Mouse (Mus musculus): ENCODE results near the gene Gtpbp4. TPM values are rescaled to one million over a fixed set of nuclear protein-coding genes. Genes with fewer than 3 reads are reported as not detected.

Gene Gtpbp4
- 43.5 and 50.0 TPM in 2 replicates for polyA plus RNA-seq (2015; fragmentation: Nextera tagmentation; extraction: Ambion mirVana)

DNA sequence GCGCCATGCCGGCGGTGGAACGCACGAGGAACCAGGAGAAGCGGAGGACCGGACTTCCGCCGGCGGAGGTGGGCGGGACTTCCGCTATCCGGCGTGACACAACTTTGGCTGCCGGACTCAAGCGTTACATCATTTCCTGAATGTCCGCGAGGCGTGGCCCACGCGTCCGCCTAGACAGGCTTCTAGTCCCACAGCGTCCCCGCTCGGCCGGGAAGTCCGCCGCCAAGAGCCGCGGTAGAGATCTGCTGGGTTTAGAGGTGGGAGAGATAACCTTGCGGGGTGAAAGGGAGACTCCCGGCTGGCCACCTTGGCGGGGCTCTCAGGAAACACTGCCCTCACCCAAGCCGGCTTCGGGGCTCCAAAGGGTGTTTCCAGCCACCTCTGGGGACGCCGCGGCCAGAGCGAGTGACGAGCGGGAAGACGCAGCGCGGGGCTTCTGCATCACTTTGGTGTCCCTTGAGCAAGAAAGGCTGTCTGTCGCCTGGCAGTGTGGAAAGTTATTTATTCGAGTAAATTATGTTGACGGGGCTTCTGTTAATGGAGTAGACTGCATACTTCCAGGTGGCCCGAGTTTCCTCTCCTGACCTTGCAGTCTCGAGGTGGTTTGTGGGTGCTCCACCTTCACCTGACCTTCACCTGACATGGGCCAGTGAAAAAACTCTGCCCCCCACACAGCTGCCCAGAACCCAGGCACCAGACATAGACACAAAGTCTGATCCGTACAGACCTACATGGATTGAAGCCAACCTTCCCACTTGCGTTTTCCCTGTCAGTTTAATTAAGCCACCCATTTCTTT is at the start of gene Gtpbp4:
Gene Gtpbp4 (minus strand): TSS at position 94 of the 797 bp plus-strand sequence.
- Histone ChIP-seq H3K9ac (ENCODE audit: low read length) (peak within 1 kb of the TSS; percentile 91), H3K4me2 (replicated peaks; ENCODE audit: low read depth) (peak within 1 kb of the TSS; percentile 83), H3K36me3 (ENCODE audit: control insufficient read depth, insufficient read depth, low read length) (no peaks in the 10 kb centered on the region), H3K4me1 (replicated peaks; ENCODE audit: control insufficient read depth, insufficient read depth) (0 out of 2 replicates have a peak, but pooled peaks cover 3% of the 10 kb centered on the region), H3K27me3 (ENCODE audit: control insufficient read depth, insufficient read depth, low read length) (no peaks in the 10 kb centered on the region), H3K4me3 (ENCODE audit: low read depth, low read length) (peak within 1 kb of the TSS; percentile 74), H3K27ac (replicated peaks) (peak within 1 kb of the TSS; percentile 84), H3K9me3 (ENCODE audit: control insufficient read depth, low read length) (no peaks in the 10 kb centered on the region)
- peak; percentile 87 for TF ChIP-seq CTCF (IDR thresholded peaks at IDR 0.05; ENCODE audit: low read depth)
- TF ChIP-seq EP300 (optimal IDR thresholded peaks at IDR 0.05), result no peak
- ATAC-seq (ENCODE audit: low FRiP score, low TSS enrichment) (peak; percentile 98), DNase-seq (ENCODE audit: low spot score) (peak; percentile 96)
- WGBS, result under 1% methylated on average over 51 of the region's 51 CpGs

DNA sequence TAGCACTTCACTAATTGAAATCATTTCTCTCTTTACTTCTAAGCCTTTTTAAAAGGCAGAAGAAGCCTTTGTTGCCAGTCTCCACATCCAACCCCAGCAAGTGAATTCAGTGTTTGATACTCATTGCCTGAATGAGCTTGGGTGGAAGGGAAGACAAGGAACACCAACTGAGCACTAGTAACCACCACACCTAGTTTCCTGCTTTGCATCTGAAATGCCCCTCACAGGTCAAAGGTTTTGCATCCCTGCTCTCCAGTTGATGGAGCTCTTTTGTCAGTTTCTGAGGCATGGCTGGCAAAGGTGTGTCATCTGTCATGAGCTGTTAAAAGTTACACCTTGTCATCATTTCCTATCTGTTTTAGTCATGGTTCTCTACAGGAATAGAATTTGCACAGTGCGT is 48.8 kb upstream of the Gtpbp4 start:
- H3K27ac ChIP-seq (replicated peaks), result no peak overlapping the region
- ATAC-seq (ENCODE audit: low FRiP score, low TSS enrichment) (no peak), DNase-seq (ENCODE audit: low spot score) (no peak)
- no peaks in the 10 kb centered on the region for H3K4me1 ChIP-seq (replicated peaks; ENCODE audit: control insufficient read depth, insufficient read depth)
- no peak overlapping the region for H3K9ac ChIP-seq (ENCODE audit: low read length)
- H3K4me3 ChIP-seq (ENCODE audit: low read depth, low read length), result no peak overlapping the region
- WGBS, result 97% methylated on average over 1 of the region's 1 CpGs
- no peaks in the 10 kb centered on the region for H3K27me3 ChIP-seq (ENCODE audit: control insufficient read depth, insufficient read depth, low read length)
- no peaks in the 10 kb centered on the region for H3K36me3 ChIP-seq (ENCODE audit: control insufficient read depth, insufficient read depth, low read length)
- TF ChIP-seq EP300 (optimal IDR thresholded peaks at IDR 0.05) (no peak), CTCF (IDR thresholded peaks at IDR 0.05; ENCODE audit: low read depth) (no peak)
- H3K4me2 ChIP-seq (replicated peaks; ENCODE audit: low read depth), result no peak overlapping the region
- no peaks in the 10 kb centered on the region for H3K9me3 ChIP-seq (ENCODE audit: control insufficient read depth, low read length)

DNA sequence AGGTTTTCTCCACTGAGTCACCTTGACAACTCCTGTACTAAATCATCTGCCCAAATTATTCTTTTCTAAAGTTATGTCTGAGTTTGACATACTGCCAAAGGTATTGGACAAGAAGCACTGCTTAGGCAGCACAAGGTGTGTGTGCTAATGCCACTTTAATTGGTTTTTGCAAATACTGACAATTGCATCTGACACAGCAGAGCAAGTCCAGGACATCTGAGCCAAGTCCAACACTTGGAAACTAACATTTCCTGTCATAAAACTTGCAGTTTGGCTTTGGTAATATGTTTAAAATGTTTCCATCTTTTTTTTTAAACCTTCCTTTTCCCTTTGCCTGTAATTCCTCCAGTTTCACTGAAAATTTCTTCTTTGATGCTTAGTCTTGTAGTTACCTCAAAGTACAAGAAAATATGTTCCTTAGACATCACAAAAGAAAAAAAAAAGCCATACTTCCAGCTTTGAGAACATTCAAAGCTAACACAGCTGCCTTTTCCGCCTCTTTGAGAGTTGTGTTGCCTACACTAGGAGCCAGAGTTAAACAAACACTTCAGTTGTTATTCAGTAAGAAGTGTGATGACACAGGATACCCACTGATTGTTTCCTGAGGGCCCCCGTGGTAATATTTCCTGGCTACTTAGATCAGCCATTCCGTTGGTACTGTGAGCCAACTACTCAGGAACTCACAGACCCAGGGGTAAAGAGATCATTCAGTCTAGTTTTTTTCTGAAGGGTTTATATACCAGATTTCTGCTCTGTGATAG is 47.6 kb upstream of the Gtpbp4 start:
- Histone ChIP-seq H3K9ac (ENCODE audit: low read length) (no peak overlapping the region), H3K27ac (replicated peaks) (no peak overlapping the region), H3K4me2 (replicated peaks; ENCODE audit: low read depth) (no peak overlapping the region), H3K4me1 (replicated peaks; ENCODE audit: control insufficient read depth, insufficient read depth) (no peaks in the 10 kb centered on the region), H3K4me3 (ENCODE audit: low read depth, low read length) (no peak overlapping the region), H3K36me3 (ENCODE audit: control insufficient read depth, insufficient read depth, low read length) (no peaks in the 10 kb centered on the region), H3K9me3 (ENCODE audit: control insufficient read depth, low read length) (no peaks in the 10 kb centered on the region), H3K27me3 (ENCODE audit: control insufficient read depth, insufficient read depth, low read length) (no peaks in the 10 kb centered on the region)
- TF ChIP-seq CTCF (IDR thresholded peaks at IDR 0.05; ENCODE audit: low read depth) (no peak), EP300 (optimal IDR thresholded peaks at IDR 0.05) (no peak)
- ATAC-seq (ENCODE audit: low FRiP score, low TSS enrichment) (no peak), DNase-seq (ENCODE audit: low spot score) (no peak)
- WGBS, result 25% methylated on average over 3 of the region's 3 CpGs

- H3K27ac ChIP-seq (replicated peaks), result no peak overlapping the region
- no peak overlapping the region for H3K4me3 ChIP-seq (ENCODE audit: low read depth, low read length)
- 89% methylated on average over 1 of the region's 1 CpGs for WGBS
- DNase-seq (ENCODE audit: low spot score), result no peak
- TF ChIP-seq EP300 (optimal IDR thresholded peaks at IDR 0.05), result no peak
- no peak for TF ChIP-seq CTCF (IDR thresholded peaks at IDR 0.05; ENCODE audit: low read depth)
- no peaks in the 10 kb centered on the region for H3K4me1 ChIP-seq (replicated peaks; ENCODE audit: control insufficient read depth, insufficient read depth)
- no peaks in the 10 kb centered on the region for H3K9me3 ChIP-seq (ENCODE audit: control insufficient read depth, low read length)
- H3K27me3 ChIP-seq (ENCODE audit: control insufficient read depth, insufficient read depth, low read length), result no peaks in the 10 kb centered on the region
- no peaks in the 10 kb centered on the region for H3K36me3 ChIP-seq (ENCODE audit: control insufficient read depth, insufficient read depth, low read length)
- no peak overlapping the region for H3K4me2 ChIP-seq (replicated peaks; ENCODE audit: low read depth)
- no peak overlapping the region for H3K9ac ChIP-seq (ENCODE audit: low read length)
- ATAC-seq (ENCODE audit: low FRiP score, low TSS enrichment), result no peak
These were observed 44.7 kb upstream of the Gtpbp4 start for GRCm38 (mm10) chr13:9040626-9041025.

GRCm38 (mm10) chr13:9031996-9032661 is 36.2 kb upstream of the Gtpbp4 start:
- WGBS, result 79% methylated on average over 8 of the region's 8 CpGs
- Histone ChIP-seq H3K4me2 (replicated peaks; ENCODE audit: low read depth) (no peak overlapping the region), H3K4me1 (replicated peaks; ENCODE audit: control insufficient read depth, insufficient read depth) (no peaks in the 10 kb centered on the region), H3K27me3 (ENCODE audit: control insufficient read depth, insufficient read depth, low read length) (no peaks in the 10 kb centered on the region), H3K27ac (replicated peaks) (no peak overlapping the region), H3K9ac (ENCODE audit: low read length) (no peak overlapping the region), H3K4me3 (ENCODE audit: low read depth, low read length) (no peak overlapping the region), H3K36me3 (ENCODE audit: control insufficient read depth, insufficient read depth, low read length) (no peaks in the 10 kb centered on the region), H3K9me3 (ENCODE audit: control insufficient read depth, low read length) (no peaks in the 10 kb centered on the region)
- no peak for DNase-seq (ENCODE audit: low spot score)
- no peak for ATAC-seq (ENCODE audit: low FRiP score, low TSS enrichment)
- no peak for TF ChIP-seq EP300 (optimal IDR thresholded peaks at IDR 0.05)
- TF ChIP-seq CTCF (IDR thresholded peaks at IDR 0.05; ENCODE audit: low read depth), result no peak

All from stomach, postnatal 0 days (tissue).